Mouse (Mus musculus): ENCODE results near the gene Olfr1046.
"Not testable (repeated sequence)": the region's sequence is repeated elsewhere in the genome, so short reads cannot be mapped to it uniquely, and the experiment has no call there.

The Olfr1046 gene

GRCm38 (mm10) chr2:86219214-86219613 lies at the start of gene Olfr1046:
Gene Olfr1046, minus strand, starts transcription at chr2:86219314.
- DNase-seq (ENCODE audit: low spot score) = no peak

DNA sequence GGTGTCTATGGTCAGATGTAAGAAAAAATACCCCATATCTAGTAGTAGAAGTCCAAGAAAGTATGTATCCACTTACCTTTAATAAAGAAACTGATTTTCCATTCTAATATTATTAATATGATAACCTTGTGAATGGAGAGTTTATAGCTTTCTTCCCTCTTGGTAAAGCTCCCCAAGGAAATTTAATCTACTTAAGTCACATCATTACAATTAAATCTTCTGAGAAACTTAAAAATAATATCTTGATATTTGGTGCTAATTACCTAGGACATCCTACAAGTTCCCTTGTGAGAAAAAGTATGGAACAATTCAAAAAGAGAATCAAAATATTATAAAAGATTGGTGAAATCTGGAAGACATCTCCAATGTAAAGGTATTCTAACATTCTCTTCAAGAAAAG lies 39.1 kb upstream of the Olfr1046 start, which contains the start of gene Olfr1049:
Olfr1049 (minus strand) TSS at position 101 of the 400 bp plus-strand sequence.
- DNase-seq (ENCODE audit: low spot score) = not testable (repeated sequence)

DNA sequence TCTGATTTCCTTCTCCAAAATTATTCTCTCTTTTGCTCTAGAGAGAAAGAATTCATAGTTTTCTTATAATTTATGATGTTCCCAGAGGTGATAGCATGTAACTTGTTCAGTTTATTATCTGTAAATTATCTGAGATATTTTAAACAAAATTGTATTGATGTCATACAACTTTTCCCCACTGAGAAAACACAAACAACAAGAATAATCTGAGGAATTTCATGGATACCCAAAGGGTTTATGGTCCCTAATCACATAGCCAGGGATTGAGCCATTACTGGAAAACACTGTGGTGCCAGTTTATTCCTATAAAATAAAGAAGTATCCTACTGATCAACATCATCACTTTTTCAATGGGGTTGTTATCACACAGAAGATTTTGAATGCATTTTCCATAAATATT lies 21.1 kb upstream of the Olfr1046 start, which contains the start of gene Olfr1048:
Olfr1048 (minus strand) TSS at position 101 of the 400 bp plus-strand sequence.
- DNase-seq (ENCODE audit: low spot score) = no peak

- DNase-seq (ENCODE audit: low spot score) = no peak
Observed at GRCm38 (mm10) chr2:86231301-86231700, 12.2 kb upstream of the Olfr1046 start, which contains the start of gene Olfr1047. Gene Olfr1047, minus strand, starts transcription at chr2:86231401.

- DNase-seq (ENCODE audit: low spot score) = no peak
Observed at GRCm38 (mm10) chr2:86202909-86203308, 16.2 kb downstream of the Olfr1046 start, which contains the start of gene Olfr1045. Gene Olfr1045, minus strand, starts transcription at chr2:86203009.

DNA sequence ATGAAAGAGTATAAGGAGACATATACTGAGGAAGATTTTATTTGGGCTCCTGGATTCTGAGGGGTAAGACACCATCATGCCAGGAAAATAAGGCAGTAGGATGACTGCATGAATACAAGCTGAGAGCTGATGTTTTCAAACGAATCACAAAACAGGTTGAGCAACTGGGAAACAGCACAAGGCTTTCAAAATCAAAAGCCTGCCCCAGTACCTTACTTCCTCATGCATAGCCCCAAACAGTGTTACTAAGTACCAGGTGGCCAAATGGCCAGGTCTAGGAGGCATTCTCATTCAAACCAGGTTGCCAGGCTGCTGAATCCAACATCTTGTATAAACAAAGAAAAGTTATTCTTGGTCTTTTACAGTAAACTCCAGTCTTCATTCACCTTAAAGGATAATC lies 23.3 kb downstream of the Olfr1046 start:
- no peak for DNase-seq (ENCODE audit: low spot score)

DNA sequence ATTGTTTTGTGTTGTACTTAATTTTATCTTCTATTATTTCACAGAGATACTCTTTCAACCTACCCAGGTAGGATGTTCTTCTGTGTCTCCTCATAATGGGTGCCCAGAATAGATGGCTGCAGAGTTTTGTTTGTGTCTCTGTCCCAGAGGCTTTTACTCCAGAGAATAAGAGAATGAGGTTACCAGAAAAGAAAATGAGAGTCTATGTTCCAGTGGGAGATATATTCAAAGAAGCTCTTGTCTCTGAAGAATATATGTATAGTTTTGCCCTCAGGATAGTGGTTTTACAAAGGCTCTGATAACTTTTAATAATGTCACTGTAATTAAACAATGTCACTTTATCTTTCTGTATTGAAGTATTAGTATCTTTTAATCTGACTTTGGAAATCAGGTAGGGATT lies 33.5 kb downstream of the Olfr1046 start, which contains the start of gene Olfr52:
Olfr52 (minus strand) TSS at position 101 of the 400 bp plus-strand sequence.
- no peak for DNase-seq (ENCODE audit: low spot score)

DNA sequence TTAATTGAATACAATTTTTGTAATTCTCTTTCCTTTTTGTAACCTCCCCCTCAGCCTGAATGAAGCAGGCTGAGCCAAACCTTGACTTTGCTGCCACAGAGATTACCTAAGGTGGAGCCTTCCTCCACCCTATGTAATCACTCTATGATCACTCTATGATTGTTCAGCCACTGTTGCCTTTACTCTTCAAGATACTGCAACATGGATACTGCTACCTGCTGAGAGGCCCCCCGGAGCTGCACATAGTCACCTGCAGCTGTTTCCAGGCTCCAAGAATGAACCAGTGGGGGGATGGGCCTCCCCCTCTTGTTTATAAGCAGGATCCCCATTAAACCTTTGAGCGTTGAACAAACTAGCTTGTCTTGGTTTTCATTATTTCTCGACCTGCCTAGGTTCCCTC lies 39.2 kb downstream of the Olfr1046 start:
- DNase-seq (ENCODE audit: low spot score) = no peak

- DNase-seq (ENCODE audit: low spot score) = no peak
Observed at GRCm38 (mm10) chr2:86177720-86178119, 41.4 kb downstream of the Olfr1046 start, which contains the start of gene Olfr1044. Gene Olfr1044, minus strand, starts transcription at chr2:86177820.

DNA sequence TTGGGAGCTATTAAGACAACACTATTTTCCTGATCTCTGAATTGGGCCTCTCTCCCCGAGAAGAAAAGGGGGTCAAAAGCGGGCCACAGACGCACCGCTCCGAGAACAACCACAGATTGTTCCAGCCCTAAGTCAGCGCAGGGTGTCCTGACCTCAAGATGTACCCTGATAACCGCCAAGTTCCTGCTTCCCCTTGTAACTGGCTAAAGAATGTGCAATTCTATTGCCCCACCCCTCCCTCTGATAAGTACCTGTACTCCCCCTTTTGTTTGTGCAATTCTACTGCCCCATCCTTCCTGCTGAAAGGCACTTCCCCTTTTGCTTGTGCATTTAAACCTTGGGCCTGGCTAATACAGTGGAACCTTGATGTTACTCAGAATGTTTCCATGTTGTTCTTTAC lies 43.7 kb downstream of the Olfr1046 start:
- not testable (repeated sequence) for DNase-seq (ENCODE audit: low spot score)

GRCm38 (mm10) chr2:86167422-86167821 lies 51.7 kb downstream of the Olfr1046 start, which contains the start of gene Olfr1043:
Gene Olfr1043, minus strand, starts transcription at chr2:86167522.
- DNase-seq (ENCODE audit: low spot score) = no peak

Data from retina, embryonic 14.5 days (tissue).